Mouse (Mus musculus) small intestine, adult 2 months (tissue): ENCODE results near the gene Dpp9. TPM values are rescaled to one million over a fixed set of nuclear protein-coding genes. Genes with fewer than 3 reads are reported as not detected.

ENCODE experiments used
- H3K27ac ChIP-seq: fragments of 200-500 bp; 2 replicates; pipeline ENCODE4 v1.5.1; 2012; ENCODE audit warnings: low read depth, low read length, control low read depth, inconsistent platforms; ENCODE audit not compliant: insufficient read depth
- H3K27me3 ChIP-seq: fragments of 200-500 bp; 2 replicates; pipeline ENCODE4 v1.6.1; 2012; ENCODE audit warnings: mild to moderate bottlenecking, moderate library complexity, low read length, inconsistent platforms; ENCODE audit not compliant: control insufficient read depth, insufficient read depth
- H3K36me3 ChIP-seq: fragments of 200-500 bp; 2 replicates; pipeline ENCODE4 v1.6.1; 2012; ENCODE audit warnings: mild to moderate bottlenecking, low read length, control low read depth, inconsistent platforms; ENCODE audit not compliant: control insufficient read depth, insufficient read depth
- H3K4me1 ChIP-seq: fragments of 200-500 bp; 2 replicates; pipeline ENCODE4 v1.6.1; 2012; ENCODE audit warnings: low read length, inconsistent platforms, mixed read lengths; ENCODE audit not compliant: control insufficient read depth, insufficient read depth, insufficient read length
- H3K4me3 ChIP-seq: fragments of 200-500 bp; 2 replicates; pipeline ENCODE4 v1.5.1; 2012; ENCODE audit warnings: low read depth, mild to moderate bottlenecking, control low read depth, inconsistent platforms, low read length, moderate library complexity
- CTCF ChIP-seq: fragments of 200-500 bp; IDR thresholded peaks from 2 replicates; pipeline ENCODE4 v1.5.1; 2012; ENCODE audit warnings: low read depth, mild to moderate bottlenecking, control low read depth, inconsistent platforms, low read length, moderate library complexity, mixed read lengths; ENCODE audit not compliant: insufficient replicate concordance, insufficient read length; ENCODE audit errors: extremely low read depth
- POLR2A ChIP-seq: fragments of 200-500 bp; IDR thresholded peaks from 2 replicates; pipeline ENCODE4 v1.6.1; 2012; ENCODE audit warnings: low read depth, mild to moderate bottlenecking, control low read depth, inconsistent platforms, low read length, moderate library complexity
- WGBS: fragments of 180-500 bp; shearing (Covaris S2); methylation state at CpG from one replicate; pipeline ENCODE4 v1.1.7; 2018; 5-methylcytosine and 5-hydroxymethylcytosine counted together
- polyA plus RNA-seq: library from polyadenylated mRNA; depleted of rRNA; stranded (reverse); fragments of >200 nt; gene quantifications from 2 replicates; pipeline ENCODE4 v1.2.3, GENCODE M21; 2012

Gene Dpp9
- polyA plus RNA-seq, 1 experiment, result 39.4 TPM

GRCm38 (mm10) chr17:56254695-56255094 lies 36.0 kb upstream of the Dpp9 start:
- TF ChIP-seq CTCF (no peak), POLR2A (no peak)
- WGBS, result 84% methylated on average over 4 of the region's 4 CpGs
- Histone ChIP-seq H3K4me3 (no peak overlapping the region), H3K27ac (no peak overlapping the region), H3K36me3 (peaks cover 10% of the 10 kb centered on the region), H3K27me3 (no peaks in the 10 kb centered on the region), H3K4me1 (peaks cover 17% of the 10 kb centered on the region)

- Histone ChIP-seq H3K27me3 (no peaks in the 10 kb centered on the region), H3K4me1 (peaks cover 2% of the 10 kb centered on the region; the same call in 1 of the 2 replicates), H3K4me3 (no peak overlapping the region), H3K36me3 (no peaks in the 10 kb centered on the region), H3K27ac (no peak overlapping the region)
- peak; percentile 69; the same call in 1 of the 2 replicates for TF ChIP-seq CTCF
- TF ChIP-seq POLR2A, result no peak
- WGBS, result 16% methylated on average over 6 of the region's 6 CpGs
Observed at GRCm38 (mm10) chr17:56251136-56251829, 32.6 kb upstream of the Dpp9 start.

- TF ChIP-seq POLR2A (no peak), CTCF (no peak)
- Histone ChIP-seq H3K27me3 (no peaks in the 10 kb centered on the region), H3K4me3 (no peak overlapping the region), H3K4me1 (no peaks in the 10 kb centered on the region), H3K27ac (no peak overlapping the region), H3K36me3 (no peaks in the 10 kb centered on the region)
- 61% methylated on average over 7 of the region's 7 CpGs for WGBS
Observed at GRCm38 (mm10) chr17:56245608-56246007, 26.9 kb upstream of the Dpp9 start.

- Histone ChIP-seq H3K27me3 (no peaks in the 10 kb centered on the region), H3K27ac (no peak overlapping the region), H3K36me3 (no peaks in the 10 kb centered on the region), H3K4me3 (no peak overlapping the region), H3K4me1 (no peaks in the 10 kb centered on the region)
- TF ChIP-seq POLR2A (peak; percentile 26; the same call in 1 of the 2 replicates), CTCF (no peak)
- WGBS, result 3% methylated on average over 33 of the region's 33 CpGs
Observed at GRCm38 (mm10) chr17:56241541-56242401, 23.1 kb upstream of the Dpp9 start.

- peaks cover 3% of the 10 kb centered on the region for H3K4me1 ChIP-seq
- no peak for TF ChIP-seq CTCF
- TF ChIP-seq POLR2A, result no peak
- no peaks in the 10 kb centered on the region for H3K27me3 ChIP-seq
- 5% methylated on average over 14 of the region's 14 CpGs for WGBS
- H3K4me3 ChIP-seq, result no peak overlapping the region
- no peak overlapping the region for H3K27ac ChIP-seq
- H3K36me3 ChIP-seq, result no peaks in the 10 kb centered on the region
Observed at GRCm38 (mm10) chr17:56233818-56234469, 15.2 kb upstream of the Dpp9 start.

GRCm38 (mm10) chr17:56233389-56233788 lies 14.7 kb upstream of the Dpp9 start:
- Histone ChIP-seq H3K27ac (no peak overlapping the region), H3K27me3 (no peaks in the 10 kb centered on the region), H3K36me3 (no peaks in the 10 kb centered on the region), H3K4me3 (no peak overlapping the region), H3K4me1 (peaks cover 3% of the 10 kb centered on the region)
- 40% methylated on average over 8 of the region's 8 CpGs for WGBS
- no peak for TF ChIP-seq CTCF

GRCm38 (mm10) chr17:56229943-56230342 lies 11.2 kb upstream of the Dpp9 start:
- TF ChIP-seq POLR2A (no peak), CTCF (no peak)
- Histone ChIP-seq H3K4me3 (no peak overlapping the region), H3K36me3 (no peaks in the 10 kb centered on the region), H3K27me3 (no peaks in the 10 kb centered on the region), H3K4me1 (peaks cover 3% of the 10 kb centered on the region), H3K27ac (no peak overlapping the region)
- WGBS, result 61% methylated on average over 10 of the region's 10 CpGs
